Mouse (Mus musculus) lung, embryonic 15.5 days (tissue): ENCODE results near the gene Hnrnpll. TPM values are rescaled to one million over a fixed set of nuclear protein-coding genes. Genes with fewer than 3 reads are reported as not detected.
A peak's percentile ranks its signal among the peaks of the same experiment; 100 is the strongest.
"Not testable (repeated sequence)": the region's sequence is repeated elsewhere in the genome, so short reads cannot be mapped to it uniquely, and the experiment has no call there.

Experiments
- ATAC-seq: fragments of 200-750 bp; cut with Nextera tagmentation; 2 replicates; pipeline ENCODE4 v1.8.0; 2017; ENCODE audit warnings: moderate number of reproducible peaks, borderline replicate concordance; ENCODE audit not compliant: low FRiP score, low TSS enrichment; ENCODE audit errors: extremely low read depth
- H3K27ac ChIP-seq: fragments of 300-500 bp; sonication (generic); 2 replicates; pipeline ENCODE4 v1.5.1; 2015; ENCODE audit warnings: moderate library complexity, mild to moderate bottlenecking, inconsistent platforms
- H3K27me3 ChIP-seq: fragments of 300-500 bp; sonication (generic); 2 replicates; pipeline ENCODE4 v1.6.1; 2015; ENCODE audit warnings: inconsistent platforms
- H3K36me3 ChIP-seq: fragments of 300-500 bp; sonication (generic); 2 replicates; pipeline ENCODE4 v1.6.1; 2015; ENCODE audit warnings: inconsistent platforms
- H3K4me1 ChIP-seq: fragments of 300-500 bp; sonication (generic); 2 replicates; pipeline ENCODE4 v1.6.1; 2015; ENCODE audit warnings: inconsistent platforms
- H3K4me2 ChIP-seq: fragments of 300-500 bp; sonication (generic); 2 replicates; pipeline ENCODE4 v1.6.1; 2015; ENCODE audit warnings: inconsistent platforms, mild to moderate bottlenecking, moderate library complexity
- H3K4me3 ChIP-seq: fragments of 300-500 bp; sonication (generic); 2 replicates; pipeline ENCODE4 v1.5.1; 2015; ENCODE audit warnings: mild to moderate bottlenecking, inconsistent platforms
- H3K9ac ChIP-seq: fragments of 300-500 bp; sonication (generic); 2 replicates; pipeline ENCODE4 v1.6.1; 2015; ENCODE audit warnings: inconsistent platforms
- H3K9me3 ChIP-seq: fragments of 300-500 bp; sonication (generic); 2 replicates; pipeline ENCODE4 v1.6.1; 2016; ENCODE audit warnings: inconsistent platforms
- WGBS: fragments of 180-500 bp; shearing (Covaris S2); methylation state at CpG from one replicate; pipeline ENCODE4 v1.1.7; 2015; 5-methylcytosine and 5-hydroxymethylcytosine counted together
- polyA plus RNA-seq: library from polyadenylated mRNA; unstranded; fragments of >200 nt; fragmentation: Nextera tagmentation; extraction: Ambion mirVana; gene quantifications from 2 replicates; pipeline ENCODE4 v1.2.1, GENCODE M21; 2015

Hnrnpll gene
- polyA plus RNA-seq, 1 experiment from 2014 or later: 80.0 TPM

GRCm38 (mm10) chr17:80017389-80017788 lies 44.7 kb downstream of the Hnrnpll start:
- ATAC-seq: no peak
- 53% methylated on average over 12 of the region's 12 CpGs for WGBS
- H3K27me3 ChIP-seq: no peaks in the 10 kb centered on the region
- no peak overlapping the region for H3K27ac ChIP-seq
- H3K9ac ChIP-seq: no peak overlapping the region
- no peak overlapping the region for H3K4me3 ChIP-seq
- no peaks in the 10 kb centered on the region for H3K36me3 ChIP-seq
- H3K4me2 ChIP-seq: no peak overlapping the region
- H3K9me3 ChIP-seq: no peaks in the 10 kb centered on the region
- H3K4me1 ChIP-seq: peaks cover 9% of the 10 kb centered on the region; the same call in 1 of the 2 replicates

DNA sequence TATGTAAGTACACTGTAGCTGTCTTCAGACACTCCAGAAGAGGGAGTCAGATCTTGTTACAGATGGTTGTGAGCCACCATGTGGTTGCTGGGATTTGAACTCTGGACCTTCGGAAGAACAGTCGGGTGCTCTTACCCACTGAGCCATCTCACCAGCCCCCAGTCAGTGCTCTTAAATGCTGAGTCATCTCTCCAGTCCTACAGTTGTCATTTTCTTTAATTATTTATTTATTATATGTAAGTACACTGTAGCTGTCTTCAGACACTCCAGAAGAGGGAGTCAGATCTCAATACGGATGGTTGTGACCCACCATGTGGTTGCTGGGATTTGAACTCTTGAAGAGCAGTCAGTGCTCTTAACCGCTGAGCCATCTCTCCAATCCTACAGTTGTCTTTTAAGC lies 45.7 kb downstream of the Hnrnpll start:
- H3K9ac ChIP-seq, ATAC-seq, H3K4me3 ChIP-seq, H3K4me2 ChIP-seq, H3K27ac ChIP-seq, H3K27me3 ChIP-seq, H3K36me3 ChIP-seq, H3K4me1 ChIP-seq, H3K9me3 ChIP-seq: not testable (repeated sequence)
- 89% methylated on average over 4 of the region's 4 CpGs for WGBS

GRCm38 (mm10) chr17:80014361-80014809 lies 47.7 kb downstream of the Hnrnpll start:
- H3K27me3 ChIP-seq: no peaks in the 10 kb centered on the region
- no peak overlapping the region for H3K4me2 ChIP-seq
- no peak overlapping the region for H3K9ac ChIP-seq
- WGBS: 72% methylated on average over 8 of the region's 8 CpGs
- no peak overlapping the region for H3K27ac ChIP-seq
- no peak overlapping the region for H3K4me3 ChIP-seq
- peaks cover 8% of the 10 kb centered on the region; the same call in 1 of the 2 replicates for H3K4me1 ChIP-seq
- no peaks in the 10 kb centered on the region for H3K36me3 ChIP-seq
- H3K9me3 ChIP-seq: no peaks in the 10 kb centered on the region
- no peak for ATAC-seq

- 50% methylated on average over 15 of the region's 15 CpGs for WGBS
- no peaks in the 10 kb centered on the region for H3K36me3 ChIP-seq
- H3K9me3 ChIP-seq: no peaks in the 10 kb centered on the region
- H3K4me1 ChIP-seq: peaks cover 20% of the 10 kb centered on the region
- H3K27me3 ChIP-seq: no peaks in the 10 kb centered on the region
- no peak overlapping the region for H3K9ac ChIP-seq
- ATAC-seq: no peak
- no peak overlapping the region for H3K4me2 ChIP-seq
- H3K4me3 ChIP-seq: no peak overlapping the region
- no peak overlapping the region for H3K27ac ChIP-seq
Measured at GRCm38 (mm10) chr17:80009926-80010325, 52.2 kb downstream of the Hnrnpll start.

GRCm38 (mm10) chr17:80008847-80009246 lies 53.3 kb downstream of the Hnrnpll start:
- Histone ChIP-seq H3K4me3 (no peak overlapping the region), H3K9ac (no peak overlapping the region), H3K27ac (peak overlapping the region; percentile 37; the same call in 1 of the 2 replicates), H3K4me1 (peaks cover 21% of the 10 kb centered on the region), H3K36me3 (no peaks in the 10 kb centered on the region), H3K4me2 (peak overlapping the region; percentile 10; the same call in 1 of the 2 replicates), H3K27me3 (no peaks in the 10 kb centered on the region), H3K9me3 (no peaks in the 10 kb centered on the region)
- WGBS: 7% methylated on average over 5 of the region's 5 CpGs
- peak; percentile 72 for ATAC-seq

DNA sequence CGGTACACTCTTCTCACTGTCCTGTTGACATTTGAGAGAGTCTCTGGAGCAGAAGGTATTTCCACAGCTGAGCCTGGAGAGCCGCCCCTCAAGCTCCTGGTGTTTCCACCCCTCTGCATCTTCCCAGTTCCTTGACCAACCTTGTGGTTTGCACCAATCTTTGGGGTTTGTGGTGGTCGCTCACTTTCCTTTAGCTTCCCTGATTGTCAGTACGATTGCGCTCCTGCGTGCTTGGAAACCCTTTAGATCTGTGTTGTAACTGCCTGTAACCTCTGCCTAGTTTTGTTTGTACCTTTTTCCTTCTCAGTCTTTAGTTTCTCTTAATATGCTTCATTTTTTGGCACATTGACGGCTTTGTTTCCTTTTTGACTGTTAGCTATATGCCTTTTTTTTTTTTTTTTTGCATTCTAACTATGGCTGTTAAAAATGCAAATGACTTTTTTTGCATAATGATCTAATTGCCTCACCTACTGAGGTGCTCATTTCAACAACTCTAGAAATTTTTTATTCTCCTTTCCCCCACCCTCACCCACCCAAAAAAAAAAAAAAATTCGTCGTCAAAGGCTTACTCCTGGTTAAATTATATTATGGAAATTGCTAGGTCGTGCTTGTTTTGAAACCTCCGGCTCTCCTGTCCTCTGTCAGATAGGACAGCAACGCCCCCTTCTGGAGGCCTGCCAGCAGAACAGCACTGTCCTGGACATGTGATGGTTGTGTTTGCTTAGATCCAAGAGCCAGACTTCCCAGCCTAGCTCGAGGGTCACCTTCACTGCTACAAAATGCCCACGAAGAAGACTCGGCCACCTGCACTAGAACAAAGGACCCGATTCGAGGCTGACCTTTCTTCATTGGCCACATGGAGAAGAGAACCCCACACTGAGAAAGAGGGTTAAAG lies 57.5 kb downstream of the Hnrnpll start:
- no peak overlapping the region for H3K9ac ChIP-seq
- no peak overlapping the region for H3K27ac ChIP-seq
- H3K27me3 ChIP-seq: no peaks in the 10 kb centered on the region
- no peak for ATAC-seq
- no peaks in the 10 kb centered on the region for H3K36me3 ChIP-seq
- no peaks in the 10 kb centered on the region for H3K9me3 ChIP-seq
- H3K4me3 ChIP-seq: no peak overlapping the region
- 42% methylated on average over 17 of the region's 17 CpGs for WGBS
- H3K4me1 ChIP-seq: peaks cover 21% of the 10 kb centered on the region
- H3K4me2 ChIP-seq: no peak overlapping the region

DNA sequence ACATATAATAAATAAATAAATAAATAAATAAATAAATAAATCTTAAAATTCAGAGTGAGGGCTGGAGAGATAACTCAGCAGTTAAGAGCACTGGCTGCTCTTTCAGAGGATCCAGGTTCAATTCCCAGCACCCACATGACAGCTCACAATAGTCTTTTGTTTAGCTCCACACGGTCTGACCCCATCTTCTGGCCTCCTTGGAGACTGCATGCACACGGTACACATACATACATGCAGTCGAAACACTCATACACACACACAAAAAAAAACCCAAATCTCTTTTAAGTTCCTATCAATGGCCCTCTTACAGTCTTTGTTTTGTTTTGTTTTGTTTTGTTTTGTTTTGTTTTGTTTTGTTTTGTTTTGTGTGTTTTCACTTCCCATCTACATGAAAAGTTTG lies 58.3 kb downstream of the Hnrnpll start:
- H3K9ac ChIP-seq, H3K27me3 ChIP-seq, H3K4me2 ChIP-seq, H3K9me3 ChIP-seq, ATAC-seq, H3K4me3 ChIP-seq, H3K36me3 ChIP-seq, H3K27ac ChIP-seq: not testable (repeated sequence)
- WGBS: 89% methylated on average over 3 of the region's 3 CpGs
- peaks cover 16% of the 10 kb centered on the region for H3K4me1 ChIP-seq

DNA sequence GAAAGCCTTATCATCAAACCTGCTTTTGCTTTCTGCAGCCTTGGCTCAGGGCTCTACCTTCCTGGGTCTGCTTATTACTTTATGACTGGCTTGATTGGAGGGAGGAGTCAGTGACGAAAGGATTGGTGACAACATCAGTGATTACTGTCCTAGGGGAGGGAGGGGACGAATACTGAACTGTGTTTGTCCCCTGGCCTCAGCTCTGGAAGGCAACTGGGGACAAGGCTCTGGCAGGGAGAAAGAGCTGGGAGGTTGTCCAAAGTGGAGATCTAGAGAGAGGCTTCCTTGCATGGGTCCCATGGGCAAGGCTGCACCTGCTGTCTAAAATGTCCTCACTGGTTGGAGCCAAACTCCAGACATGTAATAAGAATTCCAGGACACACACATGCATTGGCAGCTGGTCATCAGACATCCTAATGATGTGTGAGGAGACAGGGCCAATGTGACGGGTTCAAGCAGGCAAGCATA lies 59.7 kb downstream of the Hnrnpll start:
- peak; percentile 77 for ATAC-seq
- no peaks in the 10 kb centered on the region for H3K36me3 ChIP-seq
- no peaks in the 10 kb centered on the region for H3K9me3 ChIP-seq
- H3K4me1 ChIP-seq: 0 out of 2 replicates have a peak, but pooled peaks cover 3% of the 10 kb centered on the region
- H3K27me3 ChIP-seq: no peaks in the 10 kb centered on the region
- no peak overlapping the region for H3K9ac ChIP-seq
- H3K4me2 ChIP-seq: no peak overlapping the region
- no peak overlapping the region for H3K27ac ChIP-seq
- WGBS: 47% methylated on average over 3 of the region's 3 CpGs
- no peak overlapping the region for H3K4me3 ChIP-seq

GRCm38 (mm10) chr17:79999631-80000030 lies 62.5 kb downstream of the Hnrnpll start:
- Histone ChIP-seq H3K9ac (no peak overlapping the region), H3K4me3 (no peak overlapping the region), H3K9me3 (no peaks in the 10 kb centered on the region), H3K27me3 (no peaks in the 10 kb centered on the region), H3K36me3 (no peaks in the 10 kb centered on the region), H3K4me1 (no peaks in the 10 kb centered on the region), H3K4me2 (no peak overlapping the region), H3K27ac (no peak overlapping the region)
- no peak for ATAC-seq
- 88% methylated on average over 14 of the region's 14 CpGs for whole genome bisulfite sequencing

DNA sequence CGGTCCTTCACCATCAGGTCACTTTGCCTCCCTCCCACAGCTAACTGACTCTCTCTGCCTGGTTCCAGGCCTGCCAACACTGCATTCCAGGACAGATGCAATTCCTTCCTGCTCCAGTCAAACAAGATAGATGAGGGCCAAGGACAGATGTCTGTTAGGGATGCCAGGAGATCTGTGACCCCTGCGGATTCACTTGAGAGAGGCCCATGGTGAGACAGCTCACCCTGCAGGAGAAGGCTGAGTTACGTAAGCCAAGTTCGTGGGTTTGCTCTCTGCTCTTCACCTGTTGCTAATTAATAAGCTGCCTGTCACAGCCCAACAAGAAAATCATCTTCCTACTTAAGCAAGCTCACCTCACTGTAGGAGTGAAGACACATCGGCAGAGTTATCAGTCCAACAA lies 63.1 kb downstream of the Hnrnpll start:
- no peaks in the 10 kb centered on the region for H3K9me3 ChIP-seq
- H3K27me3 ChIP-seq: no peaks in the 10 kb centered on the region
- no peak overlapping the region for H3K27ac ChIP-seq
- no peaks in the 10 kb centered on the region for H3K36me3 ChIP-seq
- no peak overlapping the region for H3K9ac ChIP-seq
- no peak for ATAC-seq
- H3K4me1 ChIP-seq: no peaks in the 10 kb centered on the region
- 66% methylated on average over 5 of the region's 5 CpGs for WGBS
- H3K4me3 ChIP-seq: no peak overlapping the region
- no peak overlapping the region for H3K4me2 ChIP-seq

GRCm38 (mm10) chr17:79995091-79995691 lies 66.9 kb downstream of the Hnrnpll start:
- WGBS: 83% methylated on average over 3 of the region's 3 CpGs
- Histone ChIP-seq H3K4me3 (no peak overlapping the region), H3K4me1 (no peaks in the 10 kb centered on the region), H3K9ac (no peak overlapping the region), H3K4me2 (no peak overlapping the region), H3K27me3 (no peaks in the 10 kb centered on the region), H3K9me3 (no peaks in the 10 kb centered on the region), H3K27ac (no peak overlapping the region), H3K36me3 (no peaks in the 10 kb centered on the region)
- no peak for ATAC-seq

GRCm38 (mm10) chr17:79992114-79992513 lies 70.0 kb downstream of the Hnrnpll start:
- no peaks in the 10 kb centered on the region for H3K36me3 ChIP-seq
- no peaks in the 10 kb centered on the region for H3K9me3 ChIP-seq
- no peak overlapping the region for H3K9ac ChIP-seq
- H3K4me3 ChIP-seq: no peak overlapping the region
- no peaks in the 10 kb centered on the region for H3K4me1 ChIP-seq
- no peaks in the 10 kb centered on the region for H3K27me3 ChIP-seq
- no peak overlapping the region for H3K27ac ChIP-seq
- 82% methylated on average over 3 of the region's 3 CpGs for WGBS
- no peak for ATAC-seq
- H3K4me2 ChIP-seq: no peak overlapping the region
